Mouse (Mus musculus): Measurements from ENCODE around the gene Cabp5.

Cabp5 gene

DNA sequence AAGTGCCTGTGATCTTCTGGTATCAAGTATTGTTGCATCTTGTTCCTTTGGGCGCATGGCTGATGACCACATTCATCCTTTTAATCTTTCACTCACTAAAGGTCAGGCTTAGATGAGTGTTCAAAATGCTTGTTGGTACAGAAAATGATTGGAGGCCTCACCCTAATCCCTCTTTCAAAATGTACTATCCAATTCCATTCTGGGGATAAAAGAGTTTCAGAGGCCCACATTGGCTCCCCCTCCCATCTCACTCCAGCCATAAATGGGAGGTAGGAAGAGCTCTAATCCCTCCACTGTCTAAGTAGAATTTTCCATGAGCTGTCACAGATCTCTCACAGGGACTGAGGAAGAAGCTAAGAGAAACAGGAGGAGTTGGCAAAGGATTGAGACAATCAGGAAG, at the start of gene Cabp5:
Gene Cabp5, plus strand, starts transcription at position 301 of the 400 bp plus-strand sequence.
- WGBS = 77% methylated on average over 1 of the region's 1 CpGs

GRCm38 (mm10) chr7:13380588-13380987, 17.3 kb upstream of the Cabp5 start:
- whole genome bisulfite sequencing = 60% methylated on average over 2 of the region's 2 CpGs

GRCm38 (mm10) chr7:13450541-13450940, 52.6 kb downstream of the Cabp5 start, which contains the start of gene Bsph1:
Bsph1 (plus strand) TSS chr7:13450841.
- 65% methylated on average over 1 of the region's 1 CpGs for WGBS
